Mouse (Mus musculus) neural tube, embryonic 15.5 days (tissue): Measurements from ENCODE around the gene Ugt1a6a. TPM values are rescaled to one million over a fixed set of nuclear protein-coding genes. Genes with fewer than 3 reads are reported as not detected.

Experiments
- ATAC-seq: fragments of 200-750 bp; cut with Nextera tagmentation; 2 replicates; pipeline ENCODE4 v1.8.0; 2017; ENCODE audit warnings: mild to moderate bottlenecking, moderate TSS enrichment, moderate library complexity; ENCODE audit not compliant: low FRiP score
- H3K27ac ChIP-seq: fragments of 300-500 bp; sonication (generic); replicated peaks from 2 replicates; pipeline ENCODE4 v1.5.1; 2015; ENCODE audit warnings: mild to moderate bottlenecking, inconsistent platforms
- H3K27me3 ChIP-seq: fragments of 300-500 bp; sonication (generic); replicated peaks from 2 replicates; pipeline ENCODE4 v1.6.1; 2015; ENCODE audit warnings: inconsistent platforms
- H3K36me3 ChIP-seq: fragments of 300-500 bp; sonication (generic); 2 replicates; pipeline ENCODE4 v1.6.1; 2015; ENCODE audit warnings: inconsistent platforms
- H3K4me1 ChIP-seq: fragments of 300-500 bp; sonication (generic); 2 replicates; pipeline ENCODE4 v1.6.1; 2015; ENCODE audit warnings: inconsistent platforms
- H3K4me2 ChIP-seq: fragments of 300-500 bp; sonication (generic); 2 replicates; pipeline ENCODE4 v1.6.1; 2015; ENCODE audit warnings: inconsistent platforms, mild to moderate bottlenecking, moderate library complexity
- H3K4me3 ChIP-seq: fragments of 300-500 bp; sonication (generic); replicated peaks from 2 replicates; pipeline ENCODE4 v1.5.1; 2015; ENCODE audit warnings: mild to moderate bottlenecking, inconsistent platforms
- H3K9ac ChIP-seq: fragments of 300-500 bp; sonication (generic); replicated peaks from 2 replicates; pipeline ENCODE4 v1.6.1; 2015; ENCODE audit warnings: mild to moderate bottlenecking, inconsistent platforms
- H3K9me3 ChIP-seq: fragments of 300-500 bp; sonication (generic); replicated peaks from 2 replicates; pipeline ENCODE4 v1.6.1; 2016; ENCODE audit warnings: inconsistent platforms
- WGBS: fragments of 180-500 bp; shearing (Covaris S2); methylation state at CpG from one replicate; pipeline ENCODE4 v1.1.7; 2015; ENCODE audit warnings: mixed read lengths; 5-methylcytosine and 5-hydroxymethylcytosine counted together
- polyA plus RNA-seq: library from polyadenylated mRNA; unstranded; fragments of >200 nt; fragmentation: Nextera tagmentation; extraction: Ambion mirVana; gene quantifications from 2 replicates; pipeline ENCODE4 v1.2.1, GENCODE M21; 2015

Ugt1a6a gene
- polyA plus RNA-seq, 1 experiment from 2014 or later, result 1.9 TPM

- no peak overlapping the region for H3K27ac ChIP-seq
- no peak overlapping the region for H3K4me3 ChIP-seq
- H3K9ac ChIP-seq, result no peak overlapping the region
- WGBS, result 88% methylated on average over 1 of the region's 1 CpGs
- ATAC-seq, result no peak
- H3K27me3 ChIP-seq, result no peaks in the 10 kb centered on the region
- no peaks in the 10 kb centered on the region for H3K9me3 ChIP-seq
- H3K4me2 ChIP-seq, result no peak overlapping the region
- H3K36me3 ChIP-seq, result no peaks in the 10 kb centered on the region
- no peaks in the 10 kb centered on the region for H3K4me1 ChIP-seq
Measured at GRCm38 (mm10) chr1:88195687-88196086, 61.1 kb downstream of the Ugt1a6a start.

GRCm38 (mm10) chr1:88197443-88197842, 62.8 kb downstream of the Ugt1a6a start:
- Histone ChIP-seq H3K4me2 (no peak overlapping the region), H3K9me3 (no peaks in the 10 kb centered on the region), H3K36me3 (no peaks in the 10 kb centered on the region), H3K4me1 (no peaks in the 10 kb centered on the region), H3K27ac (no peak overlapping the region), H3K9ac (no peak overlapping the region), H3K4me3 (no peak overlapping the region), H3K27me3 (no peaks in the 10 kb centered on the region)
- 76% methylated on average over 3 of the region's 3 CpGs for WGBS
- no peak for ATAC-seq

GRCm38 (mm10) chr1:88199996-88200395, 65.4 kb downstream of the Ugt1a6a start:
- H3K36me3 ChIP-seq, result no peaks in the 10 kb centered on the region
- no peak overlapping the region for H3K4me3 ChIP-seq
- no peaks in the 10 kb centered on the region for H3K27me3 ChIP-seq
- H3K9me3 ChIP-seq, result 0 out of 2 replicates have a peak, but pooled peaks cover 2% of the 10 kb centered on the region
- peaks cover under 1% of the 10 kb centered on the region for H3K4me1 ChIP-seq
- H3K9ac ChIP-seq, result no peak overlapping the region
- H3K27ac ChIP-seq, result no peak overlapping the region
- no peak overlapping the region for H3K4me2 ChIP-seq
- ATAC-seq, result no peak
- 76% methylated on average over 2 of the region's 2 CpGs for WGBS

- Histone ChIP-seq H3K27ac (no peak within 1 kb of the TSS), H3K36me3 (no peaks in the 10 kb centered on the region), H3K4me2 (no peak within 1 kb of the TSS), H3K9ac (no peak within 1 kb of the TSS), H3K27me3 (no peaks in the 10 kb centered on the region), H3K9me3 (0 out of 2 replicates have a peak, but pooled peaks cover 2% of the 10 kb centered on the region), H3K4me3 (no peak within 1 kb of the TSS), H3K4me1 (peaks cover 5% of the 10 kb centered on the region)
- 82% methylated on average over 7 of the region's 7 CpGs for WGBS
- ATAC-seq, result no peak
Measured at GRCm38 (mm10) chr1:88200456-88200855, 65.8 kb downstream of the Ugt1a6a start, which contains the start of gene Ugt1a2. Ugt1a2 (plus strand) TSS chr1:88200601.

- Histone ChIP-seq H3K9ac (peak within 1 kb of the TSS; percentile 71), H3K4me3 (peak within 1 kb of the TSS; percentile 51), H3K4me2 (peak within 1 kb of the TSS; percentile 89), H3K27me3 (no peaks in the 10 kb centered on the region), H3K36me3 (no peaks in the 10 kb centered on the region), H3K9me3 (0 out of 2 replicates have a peak, but pooled peaks cover 2% of the 10 kb centered on the region), H3K4me1 (peaks cover 11% of the 10 kb centered on the region), H3K27ac (peak within 1 kb of the TSS; percentile 76)
- ATAC-seq, result peak; percentile 100
- WGBS, result 6% methylated on average over 62 of the region's 62 CpGs
Measured at GRCm38 (mm10) chr1:88205294-88205922, 70.8 kb downstream of the Ugt1a6a start, which contains the start of gene Dnajb3. Dnajb3 (minus strand) TSS chr1:88205782.

- Histone ChIP-seq H3K27ac (no peak overlapping the region), H3K4me1 (peaks cover 11% of the 10 kb centered on the region), H3K4me3 (no peak overlapping the region), H3K27me3 (no peaks in the 10 kb centered on the region), H3K36me3 (no peaks in the 10 kb centered on the region), H3K9me3 (peaks cover 9% of the 10 kb centered on the region), H3K4me2 (no peak overlapping the region), H3K9ac (no peak overlapping the region)
- no peak for ATAC-seq
- WGBS, result 83% methylated on average over 2 of the region's 2 CpGs
Measured at GRCm38 (mm10) chr1:88206843-88207479, 72.4 kb downstream of the Ugt1a6a start.

- Histone ChIP-seq H3K27me3 (no peaks in the 10 kb centered on the region), H3K9ac (no peak within 1 kb of the TSS), H3K9me3 (peaks cover 52% of the 10 kb centered on the region), H3K4me2 (no peak within 1 kb of the TSS), H3K27ac (no peak within 1 kb of the TSS), H3K36me3 (no peaks in the 10 kb centered on the region), H3K4me3 (no peak within 1 kb of the TSS), H3K4me1 (no peaks in the 10 kb centered on the region)
- 70% methylated on average over 8 of the region's 8 CpGs for WGBS
- ATAC-seq, result no peak
Measured at GRCm38 (mm10) chr1:88211812-88212211, 77.2 kb downstream of the Ugt1a6a start, which contains the start of gene Ugt1a1. Ugt1a1 (plus strand) TSS chr1:88211959.

GRCm38 (mm10) chr1:88212341-88213045, 77.9 kb downstream of the Ugt1a6a start:
- Histone ChIP-seq H3K9me3 (peaks cover 58% of the 10 kb centered on the region), H3K9ac (no peak overlapping the region), H3K4me1 (no peaks in the 10 kb centered on the region), H3K4me3 (no peak overlapping the region), H3K4me2 (no peak overlapping the region), H3K27me3 (no peaks in the 10 kb centered on the region), H3K27ac (no peak overlapping the region), H3K36me3 (no peaks in the 10 kb centered on the region)
- 63% methylated on average over 8 of the region's 8 CpGs for WGBS
- 0 out of 2 replicates have a peak, but pooled peaks have one; percentile 9 for ATAC-seq

- 81% methylated on average over 1 of the region's 1 CpGs for WGBS
- Histone ChIP-seq H3K4me2 (no peak overlapping the region), H3K9me3 (peaks cover 61% of the 10 kb centered on the region), H3K36me3 (no peaks in the 10 kb centered on the region), H3K4me1 (no peaks in the 10 kb centered on the region), H3K27me3 (no peaks in the 10 kb centered on the region), H3K27ac (no peak overlapping the region), H3K9ac (no peak overlapping the region), H3K4me3 (no peak overlapping the region)
- ATAC-seq, result no peak
Measured at GRCm38 (mm10) chr1:88213061-88213460, 78.5 kb downstream of the Ugt1a6a start.

GRCm38 (mm10) chr1:88213766-88214461, 79.3 kb downstream of the Ugt1a6a start:
- ATAC-seq, result no peak
- Histone ChIP-seq H3K4me2 (no peak overlapping the region), H3K27me3 (no peaks in the 10 kb centered on the region), H3K4me1 (no peaks in the 10 kb centered on the region), H3K9me3 (peaks cover 61% of the 10 kb centered on the region), H3K9ac (no peak overlapping the region), H3K4me3 (no peak overlapping the region), H3K36me3 (no peaks in the 10 kb centered on the region), H3K27ac (no peak overlapping the region)
- 84% methylated on average over 2 of the region's 2 CpGs for whole genome bisulfite sequencing

GRCm38 (mm10) chr1:88214462-88214952, 79.9 kb downstream of the Ugt1a6a start:
- H3K27me3 ChIP-seq, result no peaks in the 10 kb centered on the region
- no peaks in the 10 kb centered on the region for H3K36me3 ChIP-seq
- H3K4me1 ChIP-seq, result no peaks in the 10 kb centered on the region
- no peak overlapping the region for H3K9ac ChIP-seq
- H3K27ac ChIP-seq, result no peak overlapping the region
- no peak overlapping the region for H3K4me2 ChIP-seq
- 81% methylated on average over 2 of the region's 2 CpGs for WGBS
- H3K9me3 ChIP-seq, result peaks cover 61% of the 10 kb centered on the region
- no peak overlapping the region for H3K4me3 ChIP-seq
- no peak for ATAC-seq
